Mouse (Mus musculus) activated CD4-positive, CD25-positive, alpha-beta regulatory T cell, adult 4 months (primary cell): ENCODE measurements around the gene Cib2. TPM values are rescaled to one million over a fixed set of nuclear protein-coding genes. Genes with fewer than 3 reads are reported as not detected.
"Not testable (repeated sequence)": the region's sequence is repeated elsewhere in the genome, so short reads cannot be mapped to it uniquely, and the experiment has no call there.

Experiments used
- ATAC-seq: one replicate; pipeline ENCODE4 v1.8.0; 2017
- polyA plus RNA-seq, 2 experiments: library from polyadenylated mRNA; unstranded; fragments of 100-300 nt; shearing (Covaris generic); gene quantifications; one replicate each; pipeline ENCODE4 v1.2.1; 2017

Gene Cib2
- polyA plus RNA-seq = 1 to 10 TPM; 1.1 to 2.1 TPM

GRCm38 (mm10) chr9:54559771-54560471, at the start of gene Cib2:
Cib2 (minus strand) TSS chr9:54560218.
- peak; percentile 75 for ATAC-seq

DNA sequence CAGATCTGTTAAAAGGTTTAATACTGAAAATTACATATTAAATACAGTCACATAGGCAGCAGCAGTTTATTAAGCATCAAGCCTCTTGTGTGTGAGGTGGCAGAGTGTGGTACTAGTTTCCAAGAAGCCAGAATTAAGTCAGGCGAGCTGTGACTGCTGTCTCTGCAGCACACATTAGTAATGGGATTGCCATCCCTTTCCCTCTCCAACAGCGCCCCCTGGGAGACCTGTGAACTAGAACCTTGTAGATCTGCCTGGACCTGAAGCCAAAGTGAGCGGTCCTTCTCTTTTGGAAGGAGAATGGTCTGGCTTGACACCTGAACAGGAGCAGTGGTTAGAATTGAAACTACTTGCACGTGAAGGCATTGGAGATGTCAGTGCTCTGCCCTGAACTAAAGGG, 44.9 kb upstream of the Cib2 start:
- ATAC-seq = no peak

DNA sequence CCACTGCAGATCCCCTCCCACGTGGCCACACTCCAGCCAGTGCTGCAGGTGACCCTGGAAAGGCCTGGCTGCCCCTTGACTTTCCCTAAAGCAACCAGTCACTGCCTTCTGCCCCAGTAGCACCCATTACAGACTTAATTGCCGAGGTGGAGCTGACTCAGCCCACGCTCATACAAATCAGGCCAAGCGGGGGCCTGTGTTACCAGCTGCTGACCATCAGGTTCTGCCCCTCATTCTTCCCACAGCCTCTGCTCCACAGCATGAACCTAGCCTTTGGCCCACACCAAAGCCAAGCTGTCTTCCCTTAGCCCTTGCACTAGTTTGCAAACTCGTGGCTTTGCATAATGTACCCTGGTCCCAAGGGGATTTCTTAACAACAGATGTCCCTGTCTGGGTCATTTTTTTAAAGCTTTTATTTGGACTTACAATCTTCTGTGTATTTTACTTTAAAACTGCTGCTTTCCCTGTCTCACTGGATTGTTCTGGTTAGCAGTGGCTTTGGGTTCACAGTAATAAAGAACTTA, 44.2 kb upstream of the Cib2 start:
- ATAC-seq = no peak

GRCm38 (mm10) chr9:54602916-54603315, 42.9 kb upstream of the Cib2 start:
- no peak for ATAC-seq

DNA sequence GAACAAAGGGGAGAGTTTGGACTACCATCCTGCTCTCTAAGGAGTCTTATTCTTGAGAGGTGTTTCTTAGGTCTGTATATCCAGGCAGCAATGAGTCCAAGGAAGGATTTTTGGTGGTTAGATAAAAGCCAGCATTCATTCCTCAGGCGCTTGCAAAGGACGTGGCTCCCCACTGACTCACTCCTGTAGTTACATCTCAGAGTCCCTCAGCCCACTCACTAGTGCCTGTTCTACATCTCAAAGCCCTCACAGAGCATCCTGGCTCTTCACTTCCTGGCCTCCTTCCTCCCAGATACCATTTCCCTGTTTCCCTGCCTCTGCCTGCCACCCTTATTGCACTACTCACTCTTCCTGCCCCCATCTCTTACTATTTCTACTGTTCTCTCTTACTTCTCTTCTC, 42.4 kb upstream of the Cib2 start:
- no peak for ATAC-seq

GRCm38 (mm10) chr9:54596752-54597465, 36.9 kb upstream of the Cib2 start:
- ATAC-seq = no peak

GRCm38 (mm10) chr9:54593652-54594051, 33.6 kb upstream of the Cib2 start:
- ATAC-seq = not testable (repeated sequence)

GRCm38 (mm10) chr9:54587863-54588262, 27.8 kb upstream of the Cib2 start:
- no peak for ATAC-seq

- peak; percentile 98 for ATAC-seq
Measured at GRCm38 (mm10) chr9:54586199-54587061, 26.4 kb upstream of the Cib2 start, which contains the start of gene Idh3a. Idh3a (plus strand) TSS chr9:54586334.

GRCm38 (mm10) chr9:54585839-54586198, 25.8 kb upstream of the Cib2 start:
- peak; percentile 5 for ATAC-seq

- not testable (repeated sequence) for ATAC-seq
Measured at GRCm38 (mm10) chr9:54584127-54584526, 24.1 kb upstream of the Cib2 start.

DNA sequence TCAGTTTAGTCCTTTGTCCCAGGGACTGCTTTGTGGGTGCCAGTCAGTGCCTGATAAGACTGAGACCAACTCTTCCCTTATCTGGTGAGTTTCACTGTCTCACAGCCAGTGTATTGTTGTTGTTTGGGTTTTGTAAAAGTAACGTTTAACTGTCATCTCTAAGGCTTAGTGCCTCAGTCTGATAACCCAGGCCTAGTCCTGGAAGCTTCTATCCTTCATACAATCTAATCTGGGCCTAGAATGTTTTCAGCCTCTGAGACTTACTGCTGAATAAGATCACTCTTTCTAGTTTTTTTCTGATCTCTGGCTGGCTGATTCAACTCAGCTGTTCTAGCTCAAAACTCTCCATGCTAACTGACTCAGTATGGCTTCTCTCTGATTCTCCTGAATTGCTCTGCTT, 23.7 kb upstream of the Cib2 start:
- ATAC-seq = no peak

DNA sequence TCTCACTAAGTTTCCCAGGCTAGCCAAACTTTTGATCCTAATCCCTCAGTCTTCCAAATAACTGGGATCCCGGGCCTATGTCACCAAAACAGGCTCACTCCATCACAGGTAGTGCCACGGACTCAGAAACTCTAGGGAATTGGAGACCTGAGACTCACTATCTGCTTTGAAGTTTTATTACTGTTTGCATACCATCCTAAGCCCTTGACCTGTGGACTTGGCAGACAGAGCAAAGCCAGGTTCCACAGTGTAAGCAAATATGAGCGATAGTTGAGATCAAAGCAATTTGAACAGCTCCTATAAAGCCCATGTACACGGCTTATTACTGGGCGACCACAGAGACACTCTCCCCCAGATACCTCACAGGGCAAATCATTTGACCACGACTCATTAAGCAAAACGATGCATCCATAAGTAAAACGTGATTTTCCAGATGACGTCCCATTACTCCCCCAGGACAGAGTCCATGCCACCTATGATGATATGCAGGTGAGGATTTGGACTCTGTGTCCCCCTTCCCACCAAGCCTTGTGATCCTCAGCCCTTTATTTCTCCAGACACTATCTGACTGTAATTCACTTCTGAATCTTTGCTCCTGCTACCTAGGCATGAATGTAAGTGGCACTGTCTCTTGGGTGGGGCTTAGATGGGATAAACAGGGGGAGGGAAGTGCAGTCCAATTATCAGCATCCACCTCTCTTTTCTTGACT, 11.3 kb upstream of the Cib2 start:
- no peak for ATAC-seq

GRCm38 (mm10) chr9:54568732-54569131, 8.7 kb upstream of the Cib2 start:
- ATAC-seq = no peak

DNA sequence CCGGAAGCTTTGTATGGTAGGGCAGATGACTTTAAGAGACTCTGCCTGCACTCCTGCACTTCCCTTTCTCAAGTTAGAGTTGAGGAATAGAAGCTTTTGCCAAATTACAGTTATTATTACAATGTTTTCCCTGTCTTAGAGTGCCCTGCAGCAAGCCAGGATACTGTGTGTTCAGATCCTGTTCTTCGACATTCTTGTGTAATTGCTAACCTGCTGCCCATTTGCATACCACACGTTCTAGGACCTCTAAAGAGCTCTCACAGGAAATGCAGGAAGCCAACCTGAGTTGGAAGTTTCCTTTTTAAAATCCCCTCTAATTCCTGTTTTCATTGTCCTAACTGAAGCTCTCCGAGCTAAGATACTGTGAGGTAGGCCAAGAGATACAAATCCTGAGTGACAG, 6.9 kb upstream of the Cib2 start:
- ATAC-seq = no peak

- ATAC-seq = no peak
Measured at GRCm38 (mm10) chr9:54560831-54561601, 998 bp upstream of the Cib2 start.

DNA sequence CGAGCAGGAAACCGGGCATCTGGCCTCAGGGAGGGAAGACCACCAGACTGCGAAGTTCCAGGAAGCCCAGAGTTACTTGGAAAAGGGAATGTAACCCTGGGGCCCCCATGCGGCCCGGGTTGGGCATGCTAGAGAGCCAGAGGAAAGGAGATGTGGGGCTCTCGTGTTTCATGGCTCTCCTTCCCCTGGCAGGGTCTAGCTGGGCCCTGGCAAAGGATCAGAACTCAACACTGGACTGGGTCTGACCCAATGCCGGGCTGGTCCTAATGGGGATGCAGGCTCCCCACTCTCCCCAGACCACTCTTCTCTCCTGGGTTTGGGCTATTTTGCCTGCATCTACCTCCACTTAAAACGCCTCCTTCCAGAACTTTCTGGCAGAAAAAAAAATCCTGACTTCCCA, 1.3 kb downstream of the Cib2 start:
- ATAC-seq = no peak

DNA sequence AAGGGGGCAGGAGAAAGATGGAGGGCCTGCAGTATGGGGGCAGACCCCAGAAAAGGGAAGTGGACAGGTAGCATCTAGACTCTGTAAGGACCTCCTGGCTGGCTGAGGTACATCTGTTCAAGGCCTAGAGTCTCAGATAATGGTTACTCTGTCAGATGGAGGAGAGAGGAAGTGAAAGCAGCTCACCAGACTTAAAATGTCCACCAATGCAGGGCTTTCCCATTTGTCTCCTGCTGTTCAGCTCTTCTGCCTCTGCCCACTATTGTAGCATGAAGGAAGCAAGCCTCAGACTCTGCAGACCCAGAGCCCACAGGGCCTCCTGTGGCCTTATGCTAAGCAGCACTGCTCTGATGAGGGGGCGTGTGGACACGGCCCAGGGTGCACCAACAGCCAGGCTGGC, 5.0 kb downstream of the Cib2 start:
- no peak for ATAC-seq

DNA sequence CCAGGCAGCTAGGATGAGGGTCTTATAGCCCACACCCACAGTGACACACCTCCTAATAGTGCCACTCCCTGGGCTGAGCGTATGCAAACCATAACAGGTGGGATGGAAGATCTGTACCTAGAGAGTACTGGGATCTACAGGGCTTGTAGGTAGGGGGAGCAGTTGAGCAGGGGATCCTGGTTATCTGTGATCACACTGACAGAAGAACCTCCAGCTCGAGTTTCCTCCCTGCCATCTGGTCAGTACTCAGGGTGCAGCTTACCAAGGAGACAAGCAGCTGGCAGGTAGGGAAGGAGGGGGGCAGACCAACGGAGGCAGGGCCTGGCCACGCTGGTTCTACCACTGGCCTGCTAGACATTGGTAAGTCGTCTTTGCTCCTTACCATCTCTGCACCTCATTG, 7.6 kb downstream of the Cib2 start:
- ATAC-seq = no peak

GRCm38 (mm10) chr9:54549433-54549832, 10.6 kb downstream of the Cib2 start:
- no peak for ATAC-seq

GRCm38 (mm10) chr9:54547536-54547935, 12.5 kb downstream of the Cib2 start:
- ATAC-seq = no peak

GRCm38 (mm10) chr9:54544954-54545315, 15.1 kb downstream of the Cib2 start:
- no peak for ATAC-seq
